Mouse (Mus musculus) spleen, adult 2 months (tissue): ENCODE data around the gene Tagap1. TPM values are rescaled to one million over a fixed set of nuclear protein-coding genes. Genes with fewer than 3 reads are reported as not detected.
A peak's percentile ranks its signal among the peaks of the same experiment; 100 is the strongest.
"Not testable (repeated sequence)": the region's sequence is repeated elsewhere in the genome, so short reads cannot be mapped to it uniquely, and the experiment has no call there.

ENCODE experiments used
- DNase-seq, 2 experiments: peaks; one replicate each; pipeline versions ENCODE4 v3.0.0 to v3.0.0-alpha.2; 2012 to 2021; ENCODE audit warnings: low spot score in 2 of 2, low read depth in 1 of 2
- H3K27ac ChIP-seq: fragments of 200-500 bp; 2 replicates; pipeline ENCODE4 v1.5.1; 2012; ENCODE audit warnings: low read length, inconsistent platforms; ENCODE audit not compliant: insufficient read depth
- H3K27me3 ChIP-seq: fragments of 200-500 bp; 2 replicates; pipeline ENCODE4 v1.6.1; 2012; ENCODE audit warnings: mild to moderate bottlenecking, moderate library complexity, low read length, inconsistent platforms; ENCODE audit not compliant: control insufficient read depth, insufficient read depth
- H3K36me3 ChIP-seq: fragments of 200-500 bp; 2 replicates; pipeline ENCODE4 v1.6.1; 2012; ENCODE audit warnings: mild to moderate bottlenecking, low read length, inconsistent platforms; ENCODE audit not compliant: control insufficient read depth, insufficient read depth
- H3K4me1 ChIP-seq: fragments of 200-500 bp; 2 replicates; pipeline ENCODE4 v1.6.1; 2011; ENCODE audit warnings: inconsistent platforms; ENCODE audit not compliant: control insufficient read depth, insufficient read depth, insufficient read length
- H3K4me3 ChIP-seq: fragments of 200-500 bp; 2 replicates; pipeline ENCODE4 v1.5.1; 2011; ENCODE audit warnings: mild to moderate bottlenecking, inconsistent platforms; ENCODE audit not compliant: insufficient read depth, insufficient read length; ENCODE audit errors: extremely low read depth
- WGBS: fragments of 180-500 bp; shearing (Covaris S2); methylation state at CpG from one replicate; pipeline ENCODE4 v1.1.7; 2018; 5-methylcytosine and 5-hydroxymethylcytosine counted together
- polyA plus RNA-seq: library from polyadenylated mRNA; depleted of rRNA; stranded (reverse); fragments of >200 nt; gene quantifications from 2 replicates; pipeline ENCODE4 v1.2.3, GENCODE M21; 2012

Gene Tagap1
- polyA plus RNA-seq, 1 experiment = 11.4 TPM

DNA sequence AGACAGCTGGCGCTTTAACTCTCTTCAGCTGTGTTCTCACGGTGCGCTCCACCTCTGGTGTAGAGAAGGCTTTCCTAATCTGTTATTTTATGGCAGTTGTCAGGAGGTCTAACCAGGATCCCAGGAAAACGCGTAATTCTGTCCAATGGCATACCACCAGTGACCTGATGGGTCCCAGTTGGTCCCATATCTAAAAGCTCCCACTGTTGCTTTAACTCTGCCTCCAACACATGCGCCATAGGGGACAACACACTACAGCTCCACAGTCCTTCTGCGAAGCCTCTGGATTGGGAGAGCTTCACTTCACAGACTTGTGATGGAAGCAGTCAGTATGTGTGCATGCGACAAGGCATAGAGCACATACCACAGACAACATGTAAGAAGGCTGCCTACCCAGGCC, 19.2 kb upstream of the Tagap1 start:
- not testable (repeated sequence) for H3K27me3 ChIP-seq, DNase-seq, H3K4me3 ChIP-seq, H3K27ac ChIP-seq, H3K36me3 ChIP-seq, H3K4me1 ChIP-seq
- 95% methylated on average over 5 of the region's 8 CpGs for WGBS

- 24% methylated on average over 5 of the region's 5 CpGs for WGBS
- not testable (repeated sequence) for H3K27ac ChIP-seq, H3K4me1 ChIP-seq, DNase-seq, H3K36me3 ChIP-seq, H3K27me3 ChIP-seq
- peak overlapping the region; percentile 40 for H3K4me3 ChIP-seq
These were observed 18.4 kb upstream of the Tagap1 start for GRCm38 (mm10) chr17:6979380-6979779.

- not testable (repeated sequence) for H3K36me3 ChIP-seq, H3K27ac ChIP-seq, H3K4me1 ChIP-seq, H3K27me3 ChIP-seq
- DNase-seq = peak in 1 of 2 experiments; percentile 68
- peak within 1 kb of the TSS; percentile 63 for H3K4me3 ChIP-seq
- WGBS = 4% methylated on average over 48 of the region's 68 CpGs
These were observed 17.6 kb upstream of the Tagap1 start, which contains the start of gene Gm49721 for GRCm38 (mm10) chr17:6978287-6979248. Gene Gm49721, plus strand, starts transcription at chr17:6978904.

GRCm38 (mm10) chr17:6974985-6975384, 14.0 kb upstream of the Tagap1 start:
- not testable (repeated sequence) for H3K4me3 ChIP-seq, H3K27ac ChIP-seq, DNase-seq, H3K4me1 ChIP-seq, H3K36me3 ChIP-seq, H3K27me3 ChIP-seq
- WGBS = 75% methylated on average over 3 of the region's 3 CpGs

GRCm38 (mm10) chr17:6972836-6973396, 12.0 kb upstream of the Tagap1 start:
- not testable (repeated sequence) for H3K4me1 ChIP-seq, H3K27me3 ChIP-seq, H3K27ac ChIP-seq, DNase-seq, H3K36me3 ChIP-seq, H3K4me3 ChIP-seq
- WGBS = 78% methylated on average over 4 of the region's 4 CpGs

DNA sequence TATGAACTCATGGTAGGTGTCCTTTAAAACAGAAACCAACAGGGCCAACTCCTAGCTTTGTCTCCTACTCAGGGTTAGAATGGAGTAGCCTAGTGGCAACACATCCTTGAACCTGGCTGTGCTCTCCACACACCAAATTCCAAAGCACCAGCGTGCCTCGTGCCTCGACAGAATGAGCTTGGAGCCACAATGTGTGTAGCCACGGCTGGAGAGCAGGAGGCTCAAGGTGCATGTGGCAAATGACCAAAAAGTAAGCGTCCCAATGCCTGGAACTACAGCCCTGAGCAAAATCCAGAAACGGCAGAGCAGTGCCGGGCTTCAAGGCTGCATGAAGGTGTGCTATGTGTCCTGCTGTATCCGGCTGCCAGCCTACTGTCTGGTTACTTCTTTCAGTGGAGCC, 10.3 kb upstream of the Tagap1 start:
- H3K4me3 ChIP-seq, H3K4me1 ChIP-seq, H3K27me3 ChIP-seq, DNase-seq, H3K27ac ChIP-seq, H3K36me3 ChIP-seq: not testable (repeated sequence)
- WGBS = 88% methylated on average over 8 of the region's 8 CpGs

- not testable (repeated sequence) for H3K4me1 ChIP-seq, H3K36me3 ChIP-seq, DNase-seq, H3K27ac ChIP-seq, H3K27me3 ChIP-seq, H3K4me3 ChIP-seq
- 100% methylated on average over 1 of the region's 8 CpGs for WGBS
These were observed 9.4 kb upstream of the Tagap1 start, which contains the start of gene Rnaset2b for GRCm38 (mm10) chr17:6970334-6970733. Gene Rnaset2b, plus strand, starts transcription at chr17:6970634.

GRCm38 (mm10) chr17:6967673-6968072, 6.7 kb upstream of the Tagap1 start:
- H3K4me1 ChIP-seq, H3K4me3 ChIP-seq, H3K36me3 ChIP-seq, H3K27me3 ChIP-seq, DNase-seq, H3K27ac ChIP-seq: not testable (repeated sequence)
- 0% methylated on average over 1 of the region's 1 CpGs for WGBS
